Mouse (Mus musculus): ENCODE measurements around the gene Pbx4.

Pbx4 gene

DNA sequence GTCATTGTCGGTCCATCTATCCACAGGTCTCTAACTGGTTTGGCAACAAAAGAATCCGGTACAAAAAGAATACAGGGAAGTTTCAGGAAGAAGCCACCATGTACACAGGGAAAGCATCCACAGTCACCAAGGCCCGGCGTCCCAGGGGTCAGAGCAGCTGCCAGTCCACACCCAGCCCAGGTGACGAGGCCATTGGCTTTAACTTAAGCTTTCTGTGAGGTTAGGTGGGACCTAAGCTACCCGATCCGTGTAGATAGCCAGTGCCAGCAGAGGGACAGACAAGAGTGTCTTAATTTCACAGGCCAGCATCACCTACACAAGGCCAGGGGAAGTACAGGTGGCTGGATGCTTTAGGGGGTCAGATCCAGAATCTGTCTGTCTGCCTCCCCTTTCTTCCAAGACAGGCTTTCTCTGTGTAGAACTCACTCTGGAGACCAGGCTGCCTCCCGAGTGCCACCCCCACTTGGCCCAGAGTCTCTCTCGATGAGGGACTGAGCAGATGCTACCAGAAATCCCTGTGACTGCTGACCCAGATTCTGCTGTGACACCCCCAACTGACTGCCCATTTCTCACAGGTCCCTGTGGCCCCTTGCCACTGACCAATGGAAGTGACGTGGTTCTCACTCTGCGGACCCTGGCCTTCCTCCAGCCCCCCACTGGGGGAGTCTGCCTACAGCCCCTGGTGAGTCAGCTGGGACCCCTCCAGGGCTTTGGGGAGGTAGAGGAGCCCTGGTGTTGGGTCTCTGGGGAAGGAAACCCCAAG lies 37.9 kb downstream of the Pbx4 start:
- no peak for DNase-seq (ENCODE audit: extremely low spot score, low read depth, low spot score)

- DNase-seq (ENCODE audit: extremely low spot score, low read depth, low spot score) = no peak
Observed at GRCm38 (mm10) chr8:69870907-69871306, 38.6 kb downstream of the Pbx4 start.

- DNase-seq (ENCODE audit: extremely low spot score, low read depth, low spot score) = peak; percentile 64
Observed at GRCm38 (mm10) chr8:69874155-69874554, 41.9 kb downstream of the Pbx4 start.

GRCm38 (mm10) chr8:69874654-69875053 lies 42.4 kb downstream of the Pbx4 start:
- no peak for DNase-seq (ENCODE audit: extremely low spot score, low read depth, low spot score)

DNA sequence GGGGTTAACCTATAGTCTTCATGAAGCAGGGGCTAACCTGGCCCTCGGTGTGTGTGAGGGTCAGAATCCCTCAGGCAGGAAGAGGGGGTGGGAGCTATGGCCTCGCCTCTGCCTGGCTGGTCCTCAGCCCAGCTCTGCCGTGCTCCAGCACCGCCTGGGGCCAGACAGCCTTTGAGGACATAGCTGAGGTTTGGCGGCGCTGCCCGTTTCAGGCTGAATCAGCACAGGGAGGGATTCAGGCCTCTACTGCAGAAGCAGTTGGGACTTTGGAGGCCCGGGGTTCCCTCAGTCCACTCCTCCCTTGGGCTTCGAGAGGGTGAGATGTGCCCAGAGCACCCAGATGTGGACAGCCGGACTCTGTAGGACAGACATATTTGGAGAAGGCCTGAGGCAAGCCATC lies 43.8 kb downstream of the Pbx4 start:
- DNase-seq (ENCODE audit: extremely low spot score, low read depth, low spot score) = no peak

GRCm38 (mm10) chr8:69876967-69877366 lies 44.7 kb downstream of the Pbx4 start:
- DNase-seq (ENCODE audit: extremely low spot score, low read depth, low spot score) = no peak

GRCm38 (mm10) chr8:69877396-69877795 lies 45.1 kb downstream of the Pbx4 start:
- DNase-seq (ENCODE audit: extremely low spot score, low read depth, low spot score) = no peak

- DNase-seq (ENCODE audit: extremely low spot score, low read depth, low spot score) = no peak
Observed at GRCm38 (mm10) chr8:69877992-69878391, 45.7 kb downstream of the Pbx4 start.

DNA sequence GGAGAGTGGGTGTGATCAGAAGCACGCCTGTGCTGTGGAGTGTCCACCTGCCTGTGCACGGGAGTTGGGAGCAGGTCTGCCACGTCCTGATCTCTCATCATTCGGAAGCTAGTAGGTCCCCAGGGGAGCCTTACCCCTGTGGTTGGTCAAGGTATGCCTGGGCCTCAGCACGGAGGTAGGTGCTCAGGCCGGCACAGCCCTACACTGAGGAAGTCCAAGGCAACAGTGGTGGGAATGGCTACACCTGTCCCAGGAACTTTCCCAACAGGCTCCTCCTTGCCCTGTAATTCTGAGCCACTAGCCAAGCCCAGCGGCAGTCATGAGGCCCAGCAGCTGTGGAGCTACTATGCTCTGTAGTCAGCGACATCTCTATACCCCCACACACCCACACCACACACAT lies 47.4 kb downstream of the Pbx4 start:
- no peak for DNase-seq (ENCODE audit: extremely low spot score, low read depth, low spot score)

DNA sequence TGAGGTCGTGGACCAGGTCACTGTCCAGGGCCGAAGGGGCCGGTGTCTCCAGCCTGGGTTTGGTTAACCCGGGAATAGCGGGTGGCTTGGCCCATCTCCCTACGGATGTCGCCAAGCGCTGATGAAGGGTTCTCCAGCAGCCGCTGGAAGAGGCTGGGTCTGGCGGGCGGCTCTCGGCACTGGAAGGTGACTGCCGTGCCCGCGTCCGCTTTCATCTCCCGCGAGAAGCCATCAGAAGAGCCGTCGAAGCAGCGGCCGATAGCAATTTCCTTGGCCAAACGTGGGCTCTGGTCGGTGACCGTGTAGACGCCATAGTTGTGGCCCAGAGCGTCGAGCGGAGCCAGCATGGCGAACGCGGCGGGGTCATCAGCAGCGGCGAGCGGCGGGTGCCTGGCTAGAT lies 48.5 kb downstream of the Pbx4 start:
- DNase-seq (ENCODE audit: extremely low spot score, low read depth, low spot score) = no peak

DNA sequence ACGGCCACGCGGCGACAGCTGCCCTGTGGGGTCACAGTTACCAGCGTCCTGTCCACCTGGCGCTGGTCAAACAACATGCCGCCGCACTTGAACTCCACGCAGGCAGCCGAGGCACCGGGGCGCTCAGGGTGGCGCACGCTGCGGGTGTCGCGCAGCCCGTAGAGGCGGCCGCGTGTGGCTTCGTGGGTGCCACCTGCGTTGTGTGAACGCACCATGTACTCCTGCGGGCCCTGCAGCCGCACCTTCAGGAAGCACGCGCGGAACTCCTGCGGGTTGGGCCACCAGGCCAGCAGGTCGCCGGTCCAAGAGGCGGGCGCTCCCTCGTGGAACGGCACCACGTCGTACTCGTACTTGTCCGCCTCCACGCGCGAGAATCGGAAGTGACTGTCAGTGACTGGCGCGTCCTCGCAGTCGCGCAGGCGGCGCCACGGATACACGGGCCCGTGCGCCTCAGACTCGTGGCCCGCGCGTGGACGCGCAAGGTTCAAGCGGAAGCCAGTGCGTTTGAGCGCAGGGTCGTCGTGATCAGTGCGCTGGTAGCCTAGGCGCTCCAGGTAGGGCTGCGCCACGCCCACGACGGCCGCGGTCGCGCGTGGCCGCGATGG lies 49.1 kb downstream of the Pbx4 start:
- DNase-seq (ENCODE audit: extremely low spot score, low read depth, low spot score) = no peak

- no peak for DNase-seq (ENCODE audit: extremely low spot score, low read depth, low spot score)
Observed at GRCm38 (mm10) chr8:69882021-69882756, 49.9 kb downstream of the Pbx4 start.

GRCm38 (mm10) chr8:69882833-69883600 lies 50.7 kb downstream of the Pbx4 start:
- DNase-seq (ENCODE audit: extremely low spot score, low read depth, low spot score) = no peak

- no peak for DNase-seq (ENCODE audit: extremely low spot score, low read depth, low spot score)
Observed at GRCm38 (mm10) chr8:69884141-69884540, 51.9 kb downstream of the Pbx4 start.

DNA sequence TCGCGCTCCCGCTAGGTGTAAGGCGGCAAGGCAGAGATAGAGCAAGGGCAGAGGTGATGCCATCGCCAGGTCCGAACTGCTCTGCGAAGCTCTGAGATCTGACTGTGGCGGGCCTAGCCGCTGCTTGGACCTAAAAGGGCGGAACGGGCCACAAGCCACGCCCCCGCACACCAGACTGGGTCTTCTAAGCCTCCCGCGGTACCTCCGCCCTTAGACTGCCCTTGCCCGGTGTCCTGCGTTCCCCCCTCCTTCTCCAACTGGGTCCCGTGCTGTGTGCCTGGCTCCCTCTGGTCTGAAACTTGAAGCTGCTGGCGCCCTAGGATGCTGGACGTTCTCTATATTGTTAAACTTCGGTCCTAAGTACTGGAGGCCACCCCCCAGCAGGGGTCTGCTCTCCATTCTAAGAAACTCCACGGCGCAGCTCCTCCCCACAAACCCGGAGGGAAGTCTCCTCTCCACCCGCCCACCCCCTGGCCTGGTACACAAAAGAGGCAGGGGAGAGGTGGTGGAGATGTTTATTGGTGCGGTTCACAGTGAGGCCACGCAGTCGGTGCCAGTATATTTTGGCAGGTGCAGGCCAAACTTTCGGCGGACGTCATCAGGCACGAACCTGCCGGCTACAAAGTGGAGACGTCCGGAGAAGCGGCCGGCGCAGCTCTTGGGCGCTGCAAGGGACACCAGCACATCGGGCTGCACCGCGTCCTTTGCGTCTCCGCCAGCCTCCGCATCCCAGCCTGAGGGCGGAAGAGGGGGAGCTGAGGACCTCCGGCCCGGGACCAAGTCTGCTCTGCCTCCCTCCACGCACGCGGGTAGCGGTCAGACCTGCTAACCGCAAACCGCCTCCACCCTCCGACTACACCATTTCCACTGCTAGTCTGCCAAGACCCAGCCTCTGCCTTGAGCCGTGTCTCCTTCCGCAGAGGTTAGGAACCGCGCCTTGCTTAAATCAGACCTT lies 55.3 kb downstream of the Pbx4 start, which contains the start of gene Cilp2:
Gene Cilp2, minus strand, starts transcription at position 399 of the 955 bp plus-strand sequence.
- no peak for DNase-seq (ENCODE audit: extremely low spot score, low read depth, low spot score)

DNA sequence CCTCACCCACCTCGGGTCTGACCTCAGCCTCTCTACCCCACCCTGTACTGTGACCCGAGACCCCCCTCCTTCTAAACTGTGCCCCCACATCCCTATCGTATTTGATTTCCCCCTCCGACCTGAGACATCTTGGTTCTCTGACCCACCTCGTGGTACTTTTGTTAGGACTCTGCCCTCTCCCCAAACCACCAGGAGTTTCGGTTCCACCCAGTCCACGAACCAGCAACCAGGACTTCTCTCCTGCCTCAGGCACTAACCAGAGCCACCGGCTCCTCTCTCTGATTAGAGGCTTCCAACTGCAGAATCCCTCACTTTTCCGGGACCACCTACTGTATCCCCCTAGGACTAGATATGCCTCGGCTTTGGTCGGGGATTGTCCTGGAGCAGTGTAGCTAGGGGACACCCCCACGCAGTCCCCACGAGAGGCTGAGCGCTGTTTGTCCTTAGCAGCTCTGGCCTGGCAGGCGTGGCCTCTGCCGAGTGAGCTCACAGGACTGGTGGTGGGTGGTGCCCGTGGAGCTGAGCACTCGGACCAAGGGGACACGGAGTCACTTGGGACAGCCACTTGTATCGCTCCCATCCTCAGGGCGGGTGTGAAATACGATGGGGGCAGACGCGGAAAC lies 56.1 kb downstream of the Pbx4 start:
- DNase-seq (ENCODE audit: extremely low spot score, low read depth, low spot score) = no peak

- no peak for DNase-seq (ENCODE audit: extremely low spot score, low read depth, low spot score)
Observed at GRCm38 (mm10) chr8:69888902-69889301, 56.6 kb downstream of the Pbx4 start.

DNA sequence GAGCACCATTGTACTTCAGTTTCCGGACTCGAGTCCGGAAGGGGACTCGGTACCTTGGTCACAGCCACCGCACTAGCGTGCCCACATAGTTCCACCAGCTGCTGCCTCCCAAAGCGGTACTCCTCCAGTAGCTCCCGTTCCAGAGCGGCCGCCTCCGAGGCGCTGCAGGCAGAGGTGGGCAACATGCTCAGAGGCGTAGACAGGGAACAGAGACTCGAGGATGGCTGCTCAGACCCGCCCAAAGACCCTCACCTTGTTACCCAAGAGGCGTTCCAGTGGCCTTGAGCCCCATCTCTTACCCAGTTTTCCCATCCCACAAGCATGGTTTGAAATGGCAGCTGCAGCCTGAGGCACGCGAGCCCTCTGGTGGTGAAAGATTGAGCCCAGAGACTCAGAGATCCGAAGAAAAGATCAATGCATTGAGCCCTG lies 58.5 kb downstream of the Pbx4 start:
- DNase-seq (ENCODE audit: extremely low spot score, low read depth, low spot score) = no peak

- no peak for DNase-seq (ENCODE audit: extremely low spot score, low read depth, low spot score)
Observed at GRCm38 (mm10) chr8:69893863-69894262, 61.6 kb downstream of the Pbx4 start.
